Mouse (Mus musculus) B cell, adult 62 days (primary cell): Measurements from ENCODE around the gene Gm11492. TPM values are rescaled to one million over a fixed set of nuclear protein-coding genes. Genes with fewer than 3 reads are reported as not detected.

ENCODE experiments used
- total RNA-seq: library from RNA; stranded (reverse); gene quantifications from 4 replicates; pipeline ENCODE4 v1.2.4, GENCODE M21; 2023

The Gm11492 gene
- not detected in 4 replicates for total RNA-seq

GRCm38 (mm10) chr11:87566501-87566900 is at the start of gene Gm11492:
Gene Gm11492 (plus strand): TSS chr11:87566653.

GRCm38 (mm10) chr11:87568255-87568953 is 2.0 kb downstream of the Gm11492 start, which contains the start of gene Sept4:
Gene Sept4 (plus strand): TSS chr11:87568903.

GRCm38 (mm10) chr11:87591526-87592353 is 25.3 kb downstream of the Gm11492 start, which contains the start of gene Mtmr4:
Gene Mtmr4 (plus strand): TSS chr11:87592162.

GRCm38 (mm10) chr11:87616790-87617474 is 50.5 kb downstream of the Gm11492 start, which contains the start of gene Hsf5:
Gene Hsf5 (plus strand): TSS chr11:87617164.

Other genes with a start within 250 kb of the Gm11492 start
- 5.3 to 7.7 TPM (median 6.2 TPM) in 4 replicates for gene Ppm1e, start 207.6 kb upstream of the Gm11492 start, total RNA-seq
- gene Rad51c, start 161.7 kb upstream of the Gm11492 start, total RNA-seq: 4.4 to 7.7 TPM (median 5.5 TPM) in 4 replicates
- gene Tex14, start 161.6 kb upstream of the Gm11492 start, total RNA-seq: 0.12 to 0.60 TPM (median 0.16 TPM) in 3 of 4 replicates, not detected in the other
- gene Sept4, start 2.2 kb downstream of the Gm11492 start, total RNA-seq: 0.86 to 1.5 TPM (median 1.4 TPM) in 4 replicates
- 41.5 to 51.9 TPM (median 47.3 TPM) in 4 replicates for gene Mtmr4, start 25.5 kb downstream of the Gm11492 start, total RNA-seq
- gene Hsf5, start 50.5 kb downstream of the Gm11492 start, total RNA-seq: 0.16 to 0.45 TPM (median 0.23 TPM) in 3 of 4 replicates, not detected in the other
- gene Rnf43, start 96.1 kb downstream of the Gm11492 start, total RNA-seq: 5.7 to 9.3 TPM (median 6.0 TPM) in 4 replicates
- 129 to 138 TPM (median 134 TPM) in 4 replicates for gene Supt4a, start 170.9 kb downstream of the Gm11492 start, total RNA-seq
- 10.0 to 14.4 TPM (median 11.1 TPM) in 4 replicates for gene Tspoap1, start 193.9 kb downstream of the Gm11492 start, total RNA-seq
- 0.54 to 1.1 TPM in 2 of 4 replicates, not detected in the others for gene Mpo, start 226.9 kb downstream of the Gm11492 start, total RNA-seq